Mouse (Mus musculus): ENCODE results near the gene Nkap. TPM values are rescaled to one million over a fixed set of nuclear protein-coding genes. Genes with fewer than 3 reads are reported as not detected.
"Not testable (repeated sequence)": the region's sequence is repeated elsewhere in the genome, so short reads cannot be mapped to it uniquely, and the experiment has no call there.

Gene Nkap
- polyA plus RNA-seq, 1 experiment from 2014 or later: 27.4 TPM

DNA sequence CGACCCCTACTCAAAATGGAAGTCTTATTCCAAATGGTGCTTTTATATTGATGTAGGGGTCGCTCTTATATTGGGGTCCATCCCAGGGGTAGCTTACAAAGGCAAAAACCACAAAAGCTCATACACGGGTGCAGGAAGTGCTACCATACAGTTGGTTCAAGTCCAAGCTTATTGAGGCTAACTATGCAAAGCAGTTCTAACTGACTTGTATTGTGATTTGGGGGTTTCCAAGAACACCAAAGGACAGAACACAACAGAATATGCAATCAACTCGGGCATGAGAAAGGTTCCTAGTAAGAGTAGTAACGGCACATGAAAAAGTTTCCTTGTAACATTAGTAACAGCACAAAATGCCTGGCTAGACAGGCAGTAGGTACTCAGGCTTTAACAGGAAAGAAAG lies 6.4 kb upstream of the Nkap start:
- no peaks in the 10 kb centered on the region for H3K27me3 ChIP-seq (ENCODE audit: control insufficient read depth, insufficient read depth, low read length)
- no peaks in the 10 kb centered on the region for H3K9me3 ChIP-seq (ENCODE audit: control insufficient read depth, low read length)
- no peaks in the 10 kb centered on the region for H3K4me1 ChIP-seq (replicated peaks; ENCODE audit: control insufficient read depth, insufficient read depth, low read length)
- ATAC-seq (replicated peaks; ENCODE audit: low FRiP score) (no peak), DNase-seq (ENCODE audit: low spot score) (no peak)
- no peaks in the 10 kb centered on the region for H3K36me3 ChIP-seq (ENCODE audit: control insufficient read depth, insufficient read depth, low read length)
- 81% methylated on average over 5 of the region's 5 CpGs for WGBS
- H3K9ac ChIP-seq (ENCODE audit: low read length): no peak overlapping the region
- H3K27ac ChIP-seq (ENCODE audit: low read depth, low read length): no peak overlapping the region
- no peak overlapping the region for H3K4me2 ChIP-seq (ENCODE audit: low read depth, low read length, severe bottlenecking)
- H3K4me3 ChIP-seq (ENCODE audit: low read depth, low read length): no peak overlapping the region

- Histone ChIP-seq H3K9me3 (ENCODE audit: control insufficient read depth, low read length) (no peaks in the 10 kb centered on the region), H3K4me2 (ENCODE audit: low read depth, low read length, severe bottlenecking) (no peak overlapping the region), H3K4me3 (ENCODE audit: low read depth, low read length) (no peak overlapping the region), H3K36me3 (ENCODE audit: control insufficient read depth, insufficient read depth, low read length) (no peaks in the 10 kb centered on the region), H3K27me3 (ENCODE audit: control insufficient read depth, insufficient read depth, low read length) (no peaks in the 10 kb centered on the region), H3K9ac (ENCODE audit: low read length) (no peak overlapping the region), H3K4me1 (replicated peaks; ENCODE audit: control insufficient read depth, insufficient read depth, low read length) (no peaks in the 10 kb centered on the region), H3K27ac (ENCODE audit: low read depth, low read length) (no peak overlapping the region)
- WGBS: 91% methylated on average over 7 of the region's 7 CpGs
- DNase-seq (ENCODE audit: low spot score) (no peak), ATAC-seq (replicated peaks; ENCODE audit: low FRiP score) (no peak)
Observed at GRCm38 (mm10) chrX:37125511-37125910, 1.1 kb upstream of the Nkap start.

DNA sequence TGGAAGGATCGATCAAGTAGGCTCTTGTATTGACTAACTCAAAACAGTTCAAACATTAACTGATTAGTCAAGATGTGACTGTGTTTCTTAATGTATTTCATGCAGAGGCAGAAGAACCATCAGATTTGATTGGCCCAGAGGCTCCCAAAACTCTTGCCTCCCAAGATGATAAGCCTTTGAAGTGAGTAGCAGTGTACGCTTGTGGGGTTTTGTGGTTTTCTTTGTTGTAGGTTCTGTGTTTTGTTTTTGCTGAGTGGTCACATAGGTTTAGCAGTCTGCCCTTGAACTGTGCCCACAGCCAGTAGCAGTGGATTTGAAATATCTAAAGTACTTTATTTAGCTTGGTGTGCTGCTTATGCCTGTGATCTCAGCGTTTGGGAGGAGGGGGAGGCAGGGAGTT lies 15.1 kb downstream of the Nkap start:
- no peak overlapping the region for H3K4me3 ChIP-seq (ENCODE audit: low read depth, low read length)
- ATAC-seq (replicated peaks; ENCODE audit: low FRiP score) (no peak), DNase-seq (ENCODE audit: low spot score) (no peak)
- H3K36me3 ChIP-seq (ENCODE audit: control insufficient read depth, insufficient read depth, low read length): no peaks in the 10 kb centered on the region
- no peaks in the 10 kb centered on the region for H3K4me1 ChIP-seq (replicated peaks; ENCODE audit: control insufficient read depth, insufficient read depth, low read length)
- no peaks in the 10 kb centered on the region for H3K27me3 ChIP-seq (ENCODE audit: control insufficient read depth, insufficient read depth, low read length)
- H3K9ac ChIP-seq (ENCODE audit: low read length): no peak overlapping the region
- H3K4me2 ChIP-seq (ENCODE audit: low read depth, low read length, severe bottlenecking): no peak overlapping the region
- WGBS: 88% methylated on average over 3 of the region's 3 CpGs
- H3K9me3 ChIP-seq (ENCODE audit: control insufficient read depth, low read length): no peaks in the 10 kb centered on the region
- no peak overlapping the region for H3K27ac ChIP-seq (ENCODE audit: low read depth, low read length)

- H3K9ac ChIP-seq (ENCODE audit: low read length); H3K36me3 ChIP-seq (ENCODE audit: control insufficient read depth, insufficient read depth, low read length); H3K4me1 ChIP-seq (replicated peaks; ENCODE audit: control insufficient read depth, insufficient read depth, low read length); DNase-seq (ENCODE audit: low spot score); H3K9me3 ChIP-seq (ENCODE audit: control insufficient read depth, low read length); H3K4me2 ChIP-seq (ENCODE audit: low read depth, low read length, severe bottlenecking); ATAC-seq (replicated peaks; ENCODE audit: low FRiP score); H3K4me3 ChIP-seq (ENCODE audit: low read depth, low read length); H3K27me3 ChIP-seq (ENCODE audit: control insufficient read depth, insufficient read depth, low read length); H3K27ac ChIP-seq (ENCODE audit: low read depth, low read length): not testable (repeated sequence)
- WGBS: 43% methylated on average over 1 of the region's 4 CpGs
Observed at GRCm38 (mm10) chrX:37144498-37144897, 17.9 kb downstream of the Nkap start.

GRCm38 (mm10) chrX:37144954-37145353 lies 18.4 kb downstream of the Nkap start:
- no peaks in the 10 kb centered on the region for H3K9me3 ChIP-seq (ENCODE audit: control insufficient read depth, low read length)
- no peak overlapping the region for H3K4me3 ChIP-seq (ENCODE audit: low read depth, low read length)
- H3K4me2 ChIP-seq (ENCODE audit: low read depth, low read length, severe bottlenecking): no peak overlapping the region
- no peaks in the 10 kb centered on the region for H3K36me3 ChIP-seq (ENCODE audit: control insufficient read depth, insufficient read depth, low read length)
- no peak overlapping the region for H3K27ac ChIP-seq (ENCODE audit: low read depth, low read length)
- ATAC-seq (replicated peaks; ENCODE audit: low FRiP score) (no peak), DNase-seq (ENCODE audit: low spot score) (no peak)
- H3K27me3 ChIP-seq (ENCODE audit: control insufficient read depth, insufficient read depth, low read length): no peaks in the 10 kb centered on the region
- WGBS: 93% methylated on average over 2 of the region's 2 CpGs
- no peaks in the 10 kb centered on the region for H3K4me1 ChIP-seq (replicated peaks; ENCODE audit: control insufficient read depth, insufficient read depth, low read length)
- H3K9ac ChIP-seq (ENCODE audit: low read length): no peak overlapping the region

- Histone ChIP-seq H3K36me3 (ENCODE audit: control insufficient read depth, insufficient read depth, low read length) (no peaks in the 10 kb centered on the region), H3K27ac (ENCODE audit: low read depth, low read length) (no peak overlapping the region), H3K9ac (ENCODE audit: low read length) (no peak overlapping the region), H3K4me1 (replicated peaks; ENCODE audit: control insufficient read depth, insufficient read depth, low read length) (no peaks in the 10 kb centered on the region), H3K4me3 (ENCODE audit: low read depth, low read length) (no peak overlapping the region), H3K4me2 (ENCODE audit: low read depth, low read length, severe bottlenecking) (no peak overlapping the region), H3K27me3 (ENCODE audit: control insufficient read depth, insufficient read depth, low read length) (no peaks in the 10 kb centered on the region), H3K9me3 (ENCODE audit: control insufficient read depth, low read length) (no peaks in the 10 kb centered on the region)
- ATAC-seq (replicated peaks; ENCODE audit: low FRiP score) (no peak), DNase-seq (ENCODE audit: low spot score) (no peak)
- 65% methylated on average over 4 of the region's 4 CpGs for WGBS
Observed at GRCm38 (mm10) chrX:37157839-37158238, 31.2 kb downstream of the Nkap start.

GRCm38 (mm10) chrX:37161169-37161568 lies 34.6 kb downstream of the Nkap start:
- WGBS: 78% methylated on average over 10 of the region's 10 CpGs
- H3K9ac ChIP-seq (ENCODE audit: low read length): no peak overlapping the region
- H3K27ac ChIP-seq (ENCODE audit: low read depth, low read length): no peak overlapping the region
- DNase-seq (ENCODE audit: low spot score): no peak
- H3K9me3 ChIP-seq (ENCODE audit: control insufficient read depth, low read length): no peaks in the 10 kb centered on the region
- no peaks in the 10 kb centered on the region for H3K36me3 ChIP-seq (ENCODE audit: control insufficient read depth, insufficient read depth, low read length)
- no peaks in the 10 kb centered on the region for H3K4me1 ChIP-seq (replicated peaks; ENCODE audit: control insufficient read depth, insufficient read depth, low read length)
- H3K4me2 ChIP-seq (ENCODE audit: low read depth, low read length, severe bottlenecking): no peak overlapping the region
- H3K27me3 ChIP-seq (ENCODE audit: control insufficient read depth, insufficient read depth, low read length): no peaks in the 10 kb centered on the region
- no peak overlapping the region for H3K4me3 ChIP-seq (ENCODE audit: low read depth, low read length)
- no peak for ATAC-seq (replicated peaks; ENCODE audit: low FRiP score)

- H3K9ac ChIP-seq (ENCODE audit: low read length): no peak overlapping the region
- H3K27ac ChIP-seq (ENCODE audit: low read depth, low read length): no peak overlapping the region
- no peak overlapping the region for H3K4me3 ChIP-seq (ENCODE audit: low read depth, low read length)
- DNase-seq (ENCODE audit: low spot score) (no peak), ATAC-seq (replicated peaks; ENCODE audit: low FRiP score) (no peak)
- no peaks in the 10 kb centered on the region for H3K36me3 ChIP-seq (ENCODE audit: control insufficient read depth, insufficient read depth, low read length)
- 76% methylated on average over 18 of the region's 18 CpGs for WGBS
- no peaks in the 10 kb centered on the region for H3K27me3 ChIP-seq (ENCODE audit: control insufficient read depth, insufficient read depth, low read length)
- no peaks in the 10 kb centered on the region for H3K4me1 ChIP-seq (replicated peaks; ENCODE audit: control insufficient read depth, insufficient read depth, low read length)
- H3K4me2 ChIP-seq (ENCODE audit: low read depth, low read length, severe bottlenecking): no peak overlapping the region
- no peaks in the 10 kb centered on the region for H3K9me3 ChIP-seq (ENCODE audit: control insufficient read depth, low read length)
Observed at GRCm38 (mm10) chrX:37163115-37163514, 36.5 kb downstream of the Nkap start.

DNA sequence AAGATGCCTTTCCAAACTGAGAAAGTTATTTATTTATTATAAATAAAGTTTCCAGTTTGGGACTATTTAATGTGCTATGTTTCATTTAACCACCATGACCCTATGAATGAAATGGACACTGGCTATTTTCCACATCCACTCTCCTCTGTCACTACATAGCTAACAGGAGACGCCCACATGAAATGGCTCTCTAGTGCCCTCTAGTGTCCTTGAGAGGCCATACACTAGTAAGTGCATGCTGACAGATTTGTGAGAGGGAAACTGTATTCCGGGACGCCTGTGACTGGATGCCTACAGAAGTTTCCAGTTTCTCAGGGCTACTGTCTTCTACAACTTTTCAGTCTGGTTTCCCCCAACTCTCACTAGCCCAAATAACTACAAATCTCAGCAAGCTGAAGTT lies 40.5 kb downstream of the Nkap start:
- H3K27me3 ChIP-seq (ENCODE audit: control insufficient read depth, insufficient read depth, low read length): no peaks in the 10 kb centered on the region
- DNase-seq (ENCODE audit: low spot score): no peak

More for the DNA sequence above, 40.5 kb downstream of the Nkap start:
- Histone ChIP-seq H3K4me1 (replicated peaks; ENCODE audit: control insufficient read depth, insufficient read depth, low read length) (no peaks in the 10 kb centered on the region), H3K36me3 (ENCODE audit: control insufficient read depth, insufficient read depth, low read length) (no peaks in the 10 kb centered on the region), H3K27ac (ENCODE audit: low read depth, low read length) (no peak overlapping the region), H3K4me3 (ENCODE audit: low read depth, low read length) (no peak overlapping the region), H3K9ac (ENCODE audit: low read length) (no peak overlapping the region), H3K4me2 (ENCODE audit: low read depth, low read length, severe bottlenecking) (no peak overlapping the region), H3K9me3 (ENCODE audit: control insufficient read depth, low read length) (no peaks in the 10 kb centered on the region)
- ATAC-seq (replicated peaks; ENCODE audit: low FRiP score): no peak
- WGBS: 45% methylated on average over 3 of the region's 3 CpGs
